Mouse (Mus musculus): ENCODE results near the gene 4930402F06Rik. TPM values are rescaled to one million over a fixed set of nuclear protein-coding genes. Genes with fewer than 3 reads are reported as not detected.

Gene 4930402F06Rik
- polyA plus RNA-seq, 1 experiment from 2014 or later = not detected

GRCm38 (mm10) chr2:35408409-35409110 is 11.6 kb upstream of the 4930402F06Rik start:
- no peak overlapping the region for H3K4me2 ChIP-seq (ENCODE audit: low read length)
- no peaks in the 10 kb centered on the region for H3K27me3 ChIP-seq (replicated peaks; ENCODE audit: control insufficient read depth, insufficient read depth, low read length)

GRCm38 (mm10) chr2:35407878-35408277 is 10.9 kb upstream of the 4930402F06Rik start:
- Histone ChIP-seq H3K9ac (replicated peaks; ENCODE audit: low read depth, low read length) (no peak overlapping the region), H3K27ac (ENCODE audit: low read length) (no peak overlapping the region), H3K4me1 (replicated peaks; ENCODE audit: control insufficient read depth, insufficient read depth, low read length) (no peaks in the 10 kb centered on the region), H3K4me2 (ENCODE audit: low read length) (no peak overlapping the region), H3K27me3 (replicated peaks; ENCODE audit: control insufficient read depth, insufficient read depth, low read length) (no peaks in the 10 kb centered on the region), H3K4me3 (replicated peaks; ENCODE audit: low read length) (no peak overlapping the region), H3K36me3 (ENCODE audit: control insufficient read depth, insufficient read depth) (no peaks in the 10 kb centered on the region), H3K9me3 (ENCODE audit: control insufficient read depth, low read length) (no peaks in the 10 kb centered on the region)
- WGBS = 81% methylated on average over 7 of the region's 7 CpGs
- no peak for ATAC-seq

More at GRCm38 (mm10) chr2:35408409-35409110, 11.6 kb upstream of the 4930402F06Rik start:
- 80% methylated on average over 5 of the region's 5 CpGs for WGBS
- Histone ChIP-seq H3K4me1 (replicated peaks; ENCODE audit: control insufficient read depth, insufficient read depth, low read length) (no peaks in the 10 kb centered on the region), H3K4me3 (replicated peaks; ENCODE audit: low read length) (no peak overlapping the region), H3K9ac (replicated peaks; ENCODE audit: low read depth, low read length) (no peak overlapping the region), H3K27ac (ENCODE audit: low read length) (no peak overlapping the region), H3K9me3 (ENCODE audit: control insufficient read depth, low read length) (no peaks in the 10 kb centered on the region), H3K36me3 (ENCODE audit: control insufficient read depth, insufficient read depth) (no peaks in the 10 kb centered on the region)
- ATAC-seq = no peak

GRCm38 (mm10) chr2:35407266-35407665 is 10.3 kb upstream of the 4930402F06Rik start:
- H3K9ac ChIP-seq (replicated peaks; ENCODE audit: low read depth, low read length) = no peak overlapping the region
- ATAC-seq = no peak
- WGBS = 80% methylated on average over 6 of the region's 6 CpGs
- no peak overlapping the region for H3K4me2 ChIP-seq (ENCODE audit: low read length)
- H3K4me3 ChIP-seq (replicated peaks; ENCODE audit: low read length) = no peak overlapping the region
- no peak overlapping the region for H3K27ac ChIP-seq (ENCODE audit: low read length)
- H3K9me3 ChIP-seq (ENCODE audit: control insufficient read depth, low read length) = no peaks in the 10 kb centered on the region
- no peaks in the 10 kb centered on the region for H3K27me3 ChIP-seq (replicated peaks; ENCODE audit: control insufficient read depth, insufficient read depth, low read length)
- H3K36me3 ChIP-seq (ENCODE audit: control insufficient read depth, insufficient read depth) = no peaks in the 10 kb centered on the region
- no peaks in the 10 kb centered on the region for H3K4me1 ChIP-seq (replicated peaks; ENCODE audit: control insufficient read depth, insufficient read depth, low read length)

- Histone ChIP-seq H3K9ac (replicated peaks; ENCODE audit: low read depth, low read length) (no peak overlapping the region), H3K9me3 (ENCODE audit: control insufficient read depth, low read length) (no peaks in the 10 kb centered on the region), H3K36me3 (ENCODE audit: control insufficient read depth, insufficient read depth) (no peaks in the 10 kb centered on the region), H3K27ac (ENCODE audit: low read length) (no peak overlapping the region), H3K4me3 (replicated peaks; ENCODE audit: low read length) (no peak overlapping the region), H3K27me3 (replicated peaks; ENCODE audit: control insufficient read depth, insufficient read depth, low read length) (no peaks in the 10 kb centered on the region), H3K4me1 (replicated peaks; ENCODE audit: control insufficient read depth, insufficient read depth, low read length) (no peaks in the 10 kb centered on the region), H3K4me2 (ENCODE audit: low read length) (no peak overlapping the region)
- no peak for ATAC-seq
- 58% methylated on average over 1 of the region's 1 CpGs for WGBS
Measured at GRCm38 (mm10) chr2:35406611-35407010, 9.6 kb upstream of the 4930402F06Rik start.

GRCm38 (mm10) chr2:35402391-35402790 is 5.4 kb upstream of the 4930402F06Rik start:
- Histone ChIP-seq H3K27ac (ENCODE audit: low read length) (no peak overlapping the region), H3K9ac (replicated peaks; ENCODE audit: low read depth, low read length) (no peak overlapping the region), H3K36me3 (ENCODE audit: control insufficient read depth, insufficient read depth) (no peaks in the 10 kb centered on the region), H3K27me3 (replicated peaks; ENCODE audit: control insufficient read depth, insufficient read depth, low read length) (no peaks in the 10 kb centered on the region), H3K4me3 (replicated peaks; ENCODE audit: low read length) (no peak overlapping the region), H3K4me2 (ENCODE audit: low read length) (no peak overlapping the region), H3K4me1 (replicated peaks; ENCODE audit: control insufficient read depth, insufficient read depth, low read length) (no peaks in the 10 kb centered on the region), H3K9me3 (ENCODE audit: control insufficient read depth, low read length) (no peaks in the 10 kb centered on the region)
- 91% methylated on average over 16 of the region's 16 CpGs for WGBS
- no peak for ATAC-seq

- H3K27me3 ChIP-seq (replicated peaks; ENCODE audit: control insufficient read depth, insufficient read depth, low read length) = no peaks in the 10 kb centered on the region
- no peaks in the 10 kb centered on the region for H3K4me1 ChIP-seq (replicated peaks; ENCODE audit: control insufficient read depth, insufficient read depth, low read length)
- no peak overlapping the region for H3K27ac ChIP-seq (ENCODE audit: low read length)
- H3K9ac ChIP-seq (replicated peaks; ENCODE audit: low read depth, low read length) = no peak overlapping the region
- ATAC-seq = no peak
- no peak overlapping the region for H3K4me3 ChIP-seq (replicated peaks; ENCODE audit: low read length)
- no peak overlapping the region for H3K4me2 ChIP-seq (ENCODE audit: low read length)
- no peaks in the 10 kb centered on the region for H3K9me3 ChIP-seq (ENCODE audit: control insufficient read depth, low read length)
- no peaks in the 10 kb centered on the region for H3K36me3 ChIP-seq (ENCODE audit: control insufficient read depth, insufficient read depth)
- WGBS = 87% methylated on average over 7 of the region's 7 CpGs
Measured at GRCm38 (mm10) chr2:35400739-35401138, 3.8 kb upstream of the 4930402F06Rik start.

GRCm38 (mm10) chr2:35398184-35398828 is 1.3 kb upstream of the 4930402F06Rik start:
- WGBS = 76% methylated on average over 6 of the region's 6 CpGs
- no peak overlapping the region for H3K4me3 ChIP-seq (replicated peaks; ENCODE audit: low read length)
- H3K4me2 ChIP-seq (ENCODE audit: low read length) = no peak overlapping the region
- no peaks in the 10 kb centered on the region for H3K4me1 ChIP-seq (replicated peaks; ENCODE audit: control insufficient read depth, insufficient read depth, low read length)
- H3K27me3 ChIP-seq (replicated peaks; ENCODE audit: control insufficient read depth, insufficient read depth, low read length) = no peaks in the 10 kb centered on the region
- no peak overlapping the region for H3K9ac ChIP-seq (replicated peaks; ENCODE audit: low read depth, low read length)
- no peaks in the 10 kb centered on the region for H3K9me3 ChIP-seq (ENCODE audit: control insufficient read depth, low read length)
- H3K27ac ChIP-seq (ENCODE audit: low read length) = no peak overlapping the region
- ATAC-seq = no peak
- no peaks in the 10 kb centered on the region for H3K36me3 ChIP-seq (ENCODE audit: control insufficient read depth, insufficient read depth)

GRCm38 (mm10) chr2:35397590-35398173 is 707 bp upstream of the 4930402F06Rik start:
- 45% methylated on average over 11 of the region's 11 CpGs for WGBS
- Histone ChIP-seq H3K9ac (replicated peaks; ENCODE audit: low read depth, low read length) (no peak overlapping the region), H3K9me3 (ENCODE audit: control insufficient read depth, low read length) (no peaks in the 10 kb centered on the region), H3K4me3 (replicated peaks; ENCODE audit: low read length) (no peak overlapping the region), H3K27me3 (replicated peaks; ENCODE audit: control insufficient read depth, insufficient read depth, low read length) (no peaks in the 10 kb centered on the region), H3K4me2 (ENCODE audit: low read length) (no peak overlapping the region), H3K36me3 (ENCODE audit: control insufficient read depth, insufficient read depth) (no peaks in the 10 kb centered on the region), H3K4me1 (replicated peaks; ENCODE audit: control insufficient read depth, insufficient read depth, low read length) (no peaks in the 10 kb centered on the region), H3K27ac (ENCODE audit: low read length) (no peak overlapping the region)
- ATAC-seq = peak; percentile 54

- H3K4me1 ChIP-seq (replicated peaks; ENCODE audit: control insufficient read depth, insufficient read depth, low read length) = no peaks in the 10 kb centered on the region
- H3K36me3 ChIP-seq (ENCODE audit: control insufficient read depth, insufficient read depth) = no peaks in the 10 kb centered on the region
- 66% methylated on average over 9 of the region's 9 CpGs for WGBS
- no peak overlapping the region for H3K4me2 ChIP-seq (ENCODE audit: low read length)
- no peak for ATAC-seq
- H3K9me3 ChIP-seq (ENCODE audit: control insufficient read depth, low read length) = no peaks in the 10 kb centered on the region
- no peak overlapping the region for H3K27ac ChIP-seq (ENCODE audit: low read length)
- no peak overlapping the region for H3K4me3 ChIP-seq (replicated peaks; ENCODE audit: low read length)
- H3K9ac ChIP-seq (replicated peaks; ENCODE audit: low read depth, low read length) = no peak overlapping the region
- no peaks in the 10 kb centered on the region for H3K27me3 ChIP-seq (replicated peaks; ENCODE audit: control insufficient read depth, insufficient read depth, low read length)
Measured at GRCm38 (mm10) chr2:35385441-35385871, 11.5 kb downstream of the 4930402F06Rik start.
